Mouse (Mus musculus): ENCODE results near the gene Pip5kl1. TPM values are rescaled to one million over a fixed set of nuclear protein-coding genes. Genes with fewer than 3 reads are reported as not detected.

Gene Pip5kl1
- total and polyA plus RNA-seq, 2 experiments from 2014 or later, result 16.5 to 19.3 TPM

- Histone ChIP-seq H3K27me3 (ENCODE audit: insufficient read depth, low read length) (no peaks in the 10 kb centered on the region), H3K4me3 (ENCODE audit: low read depth, low read length) (no peak overlapping the region), H3K9me3 (ENCODE audit: low read length) (no peaks in the 10 kb centered on the region), H3K4me1 (ENCODE audit: insufficient read depth, low read length) (peaks cover 8% of the 10 kb centered on the region), H3K4me2 (ENCODE audit: low read depth, low read length, poor library complexity, severe bottlenecking) (no peak overlapping the region), H3K27ac (ENCODE audit: low read depth, low read length) (no peak overlapping the region), H3K9ac (replicated peaks; ENCODE audit: low read length, poor library complexity, severe bottlenecking) (no peak overlapping the region), H3K36me3 (ENCODE audit: insufficient read depth, low read length) (no peaks in the 10 kb centered on the region; the same call in 1 of the 2 replicates)
- DNase-seq (ENCODE audit: low spot score), result peak; percentile 72
- TF ChIP-seq CTCF (IDR thresholded peaks at IDR 0.05), result no peak
- 64% methylated on average over 3 of the region's 3 CpGs for WGBS
- ATAC-seq (ENCODE audit: low FRiP score), result no peak
These were observed 31.6 kb upstream of the Pip5kl1 start for GRCm38 (mm10) chr2:32543031-32543449.

- DNase-seq (ENCODE audit: low spot score) (no peak), ATAC-seq (ENCODE audit: low FRiP score) (no peak)
- no peak for TF ChIP-seq CTCF (IDR thresholded peaks at IDR 0.05)
- no peak overlapping the region for H3K9ac ChIP-seq (replicated peaks; ENCODE audit: low read length, poor library complexity, severe bottlenecking)
- H3K4me3 ChIP-seq (ENCODE audit: low read depth, low read length), result no peak overlapping the region
- no peak overlapping the region for H3K4me2 ChIP-seq (ENCODE audit: low read depth, low read length, poor library complexity, severe bottlenecking)
- no peaks in the 10 kb centered on the region; the same call in 1 of the 2 replicates for H3K36me3 ChIP-seq (ENCODE audit: insufficient read depth, low read length)
- H3K9me3 ChIP-seq (ENCODE audit: low read length), result no peaks in the 10 kb centered on the region
- H3K27me3 ChIP-seq (ENCODE audit: insufficient read depth, low read length), result no peaks in the 10 kb centered on the region
- H3K27ac ChIP-seq (ENCODE audit: low read depth, low read length), result no peak overlapping the region
- 64% methylated on average over 1 of the region's 1 CpGs for WGBS
- no peaks in the 10 kb centered on the region for H3K4me1 ChIP-seq (ENCODE audit: insufficient read depth, low read length)
These were observed 27.6 kb upstream of the Pip5kl1 start for GRCm38 (mm10) chr2:32546951-32547350.

GRCm38 (mm10) chr2:32547380-32547779 is 27.2 kb upstream of the Pip5kl1 start:
- no peaks in the 10 kb centered on the region; the same call in 1 of the 2 replicates for H3K36me3 ChIP-seq (ENCODE audit: insufficient read depth, low read length)
- 93% methylated on average over 5 of the region's 5 CpGs for WGBS
- no peaks in the 10 kb centered on the region for H3K4me1 ChIP-seq (ENCODE audit: insufficient read depth, low read length)
- DNase-seq (ENCODE audit: low spot score) (no peak), ATAC-seq (ENCODE audit: low FRiP score) (no peak)
- H3K4me2 ChIP-seq (ENCODE audit: low read depth, low read length, poor library complexity, severe bottlenecking), result no peak overlapping the region
- no peak overlapping the region for H3K4me3 ChIP-seq (ENCODE audit: low read depth, low read length)
- H3K9me3 ChIP-seq (ENCODE audit: low read length), result no peaks in the 10 kb centered on the region
- H3K9ac ChIP-seq (replicated peaks; ENCODE audit: low read length, poor library complexity, severe bottlenecking), result no peak overlapping the region
- no peak for TF ChIP-seq CTCF (IDR thresholded peaks at IDR 0.05)
- no peak overlapping the region for H3K27ac ChIP-seq (ENCODE audit: low read depth, low read length)
- no peaks in the 10 kb centered on the region for H3K27me3 ChIP-seq (ENCODE audit: insufficient read depth, low read length)

- DNase-seq (ENCODE audit: low spot score) (no peak), ATAC-seq (ENCODE audit: low FRiP score) (no peak)
- Histone ChIP-seq H3K4me3 (ENCODE audit: low read depth, low read length) (no peak overlapping the region), H3K9ac (replicated peaks; ENCODE audit: low read length, poor library complexity, severe bottlenecking) (no peak overlapping the region), H3K9me3 (ENCODE audit: low read length) (no peaks in the 10 kb centered on the region), H3K27me3 (ENCODE audit: insufficient read depth, low read length) (no peaks in the 10 kb centered on the region), H3K4me1 (ENCODE audit: insufficient read depth, low read length) (no peaks in the 10 kb centered on the region), H3K27ac (ENCODE audit: low read depth, low read length) (no peak overlapping the region), H3K4me2 (ENCODE audit: low read depth, low read length, poor library complexity, severe bottlenecking) (no peak overlapping the region), H3K36me3 (ENCODE audit: insufficient read depth, low read length) (no peaks in the 10 kb centered on the region; the same call in 1 of the 2 replicates)
- no peak for TF ChIP-seq CTCF (IDR thresholded peaks at IDR 0.05)
- 92% methylated on average over 7 of the region's 7 CpGs for WGBS
These were observed 26.4 kb upstream of the Pip5kl1 start for GRCm38 (mm10) chr2:32547964-32548739.

- Histone ChIP-seq H3K4me2 (ENCODE audit: low read depth, low read length, poor library complexity, severe bottlenecking) (no peak overlapping the region), H3K9me3 (ENCODE audit: low read length) (no peaks in the 10 kb centered on the region), H3K4me1 (ENCODE audit: insufficient read depth, low read length) (no peaks in the 10 kb centered on the region), H3K9ac (replicated peaks; ENCODE audit: low read length, poor library complexity, severe bottlenecking) (no peak overlapping the region), H3K27me3 (ENCODE audit: insufficient read depth, low read length) (no peaks in the 10 kb centered on the region), H3K27ac (ENCODE audit: low read depth, low read length) (no peak overlapping the region), H3K4me3 (ENCODE audit: low read depth, low read length) (no peak overlapping the region), H3K36me3 (ENCODE audit: insufficient read depth, low read length) (no peaks in the 10 kb centered on the region; the same call in 1 of the 2 replicates)
- ATAC-seq (ENCODE audit: low FRiP score) (no peak), DNase-seq (ENCODE audit: low spot score) (no peak)
- WGBS, result 92% methylated on average over 9 of the region's 9 CpGs
- TF ChIP-seq CTCF (IDR thresholded peaks at IDR 0.05), result no peak
These were observed 25.4 kb upstream of the Pip5kl1 start for GRCm38 (mm10) chr2:32549171-32549570.

GRCm38 (mm10) chr2:32549764-32550163 is 24.8 kb upstream of the Pip5kl1 start:
- no peaks in the 10 kb centered on the region for H3K9me3 ChIP-seq (ENCODE audit: low read length)
- no peaks in the 10 kb centered on the region for H3K27me3 ChIP-seq (ENCODE audit: insufficient read depth, low read length)
- H3K4me1 ChIP-seq (ENCODE audit: insufficient read depth, low read length), result no peaks in the 10 kb centered on the region
- DNase-seq (ENCODE audit: low spot score), result no peak
- no peak overlapping the region for H3K9ac ChIP-seq (replicated peaks; ENCODE audit: low read length, poor library complexity, severe bottlenecking)
- no peak for ATAC-seq (ENCODE audit: low FRiP score)
- 73% methylated on average over 6 of the region's 6 CpGs for WGBS
- H3K27ac ChIP-seq (ENCODE audit: low read depth, low read length), result no peak overlapping the region
- H3K4me3 ChIP-seq (ENCODE audit: low read depth, low read length), result no peak overlapping the region
- no peaks in the 10 kb centered on the region; the same call in 1 of the 2 replicates for H3K36me3 ChIP-seq (ENCODE audit: insufficient read depth, low read length)
- TF ChIP-seq CTCF (IDR thresholded peaks at IDR 0.05), result no peak
- H3K4me2 ChIP-seq (ENCODE audit: low read depth, low read length, poor library complexity, severe bottlenecking), result no peak overlapping the region

Data from midbrain, postnatal 0 days (tissue).